22 mouse cellular contexts compared by ENCODE assay signal in genomic region chr6:52366021-52366420, GRCm38 (mm10). TPM values are rescaled to one million over a fixed set of nuclear protein-coding genes. Genes with fewer than 3 reads are reported as not detected.
DNase-seq lines count a peak whose midpoint lies in the region; ATAC-seq and TF ChIP-seq lines count a peak whose summit lies in the region.
"Had no signal": no experiment of that assay in that cellular context is flagged by ENCODE, and none has a peak within 500 bp of the region (broad histone marks: within the 10 kb centered on the region; RNA-seq: fewer than 3 reads in every experiment).

No protein-coding gene starts in this region.

- no peak for DNase-seq in midbrain, postnatal 0 days (ENCODE audit: low spot score)
- peak; percentile 71 for DNase-seq in brain, embryonic 14.5 days (ENCODE audit: low read depth)
- DNase-seq in forebrain, postnatal 0 days = peak; percentile 20
- DNase-seq: adrenal gland, postnatal 14 days; cerebellum, adult 2 months; cerebellum, postnatal 10 days; gastrocnemius, postnatal 14 days had no signal

- H3K36me3 ChIP-seq in forebrain, embryonic 15.5 days = no peaks in the 10 kb centered on the region
- H3K36me3 ChIP-seq in forebrain, embryonic 12.5 days (replicated peaks) = no peaks in the 10 kb centered on the region
- H3K36me3 ChIP-seq in midbrain, embryonic 12.5 days = no peaks in the 10 kb centered on the region
- H3K36me3 ChIP-seq in midbrain, postnatal 0 days (ENCODE audit: insufficient read depth, low read length) = no peaks in the 10 kb centered on the region
- H3K36me3 ChIP-seq in forebrain, postnatal 0 days (ENCODE audit: insufficient read depth) = no peaks in the 10 kb centered on the region
- H3K36me3 ChIP-seq: embryonic facial prominence, embryonic 10.5 days; heart, embryonic 12.5 days had no signal

- H3K4me2 ChIP-seq in forebrain, embryonic 15.5 days (replicated peaks) = 0 out of 2 replicates have a peak overlapping the region, but pooled peaks have one; percentile 32
- no peak overlapping the region for H3K4me2 ChIP-seq in forebrain, embryonic 12.5 days
- H3K4me2 ChIP-seq in midbrain, embryonic 12.5 days (replicated peaks) = no peak overlapping the region
- H3K4me2 ChIP-seq in midbrain, postnatal 0 days (ENCODE audit: low read depth, low read length, poor library complexity, severe bottlenecking) = no peak overlapping the region
- 0 out of 2 replicates have a peak overlapping the region, but pooled peaks have one; percentile 20 for H3K4me2 ChIP-seq in forebrain, postnatal 0 days (ENCODE audit: low read depth)
- H3K4me2 ChIP-seq: heart, embryonic 12.5 days had no signal

- TF ChIP-seq CTCF in midbrain, postnatal 0 days (IDR thresholded peaks at IDR 0.05) = no peak
- TF ChIP-seq CTCF in brain, embryonic 14.5 days (IDR thresholded peaks at IDR 0.05; ENCODE audit: borderline replicate concordance, extremely low read depth, insufficient read depth, insufficient read length) = no peak
- no peak for TF ChIP-seq CTCF in forebrain, postnatal 0 days (IDR thresholded peaks at IDR 0.05; ENCODE audit: low read depth)

- peak overlapping the region; percentile 80 for H3K27ac ChIP-seq in forebrain, embryonic 15.5 days (replicated peaks)
- H3K27ac ChIP-seq in forebrain, embryonic 12.5 days = no peak overlapping the region
- peak overlapping the region; percentile 67 for H3K27ac ChIP-seq in midbrain, embryonic 12.5 days (replicated peaks)
- H3K27ac ChIP-seq in midbrain, postnatal 0 days (ENCODE audit: low read depth, low read length) = no peak overlapping the region
- no peak overlapping the region for H3K27ac ChIP-seq in forebrain, postnatal 0 days (ENCODE audit: low read depth, low read length)
- H3K27ac ChIP-seq: embryonic facial prominence, embryonic 10.5 days had no signal

- peak; percentile 71 for ATAC-seq in forebrain, embryonic 15.5 days (replicated peaks)
- no peak for ATAC-seq in forebrain, embryonic 12.5 days (ENCODE audit: low FRiP score)
- ATAC-seq in midbrain, embryonic 12.5 days (ENCODE audit: low FRiP score, low read depth) = no peak
- no peak for ATAC-seq in midbrain, postnatal 0 days (ENCODE audit: low FRiP score)
- ATAC-seq in forebrain, postnatal 0 days = peak; percentile 43; the same call in 1 of the 2 replicates
- ATAC-seq: activated CD4-positive, CD25-positive, alpha-beta regulatory T cell, adult 4 months; intestine, embryonic 16.5 days; Patski had no signal

- H3K9me3 ChIP-seq in forebrain, embryonic 15.5 days = no peaks in the 10 kb centered on the region
- no peaks in the 10 kb centered on the region for H3K9me3 ChIP-seq in forebrain, embryonic 12.5 days
- no peaks in the 10 kb centered on the region for H3K9me3 ChIP-seq in midbrain, embryonic 12.5 days
- no peaks in the 10 kb centered on the region for H3K9me3 ChIP-seq in midbrain, postnatal 0 days (ENCODE audit: low read length)
- no peaks in the 10 kb centered on the region for H3K9me3 ChIP-seq in forebrain, postnatal 0 days (ENCODE audit: low read length)
- H3K9me3 ChIP-seq: embryonic facial prominence, embryonic 10.5 days; heart, embryonic 12.5 days had no signal

- no peak for TF ChIP-seq POLR2A in brain, embryonic 14.5 days (IDR thresholded peaks at IDR 0.05; ENCODE audit: borderline replicate concordance, extremely low read depth, insufficient read depth, insufficient read length, poor library complexity, severe bottlenecking)

- H3K4me1 ChIP-seq in forebrain, embryonic 15.5 days = peaks cover 19% of the 10 kb centered on the region
- H3K4me1 ChIP-seq in forebrain, embryonic 12.5 days = peaks cover 26% of the 10 kb centered on the region
- H3K4me1 ChIP-seq in midbrain, embryonic 12.5 days = peaks cover 32% of the 10 kb centered on the region
- no peaks in the 10 kb centered on the region for H3K4me1 ChIP-seq in midbrain, postnatal 0 days (ENCODE audit: insufficient read depth, low read length)
- peaks cover 5% of the 10 kb centered on the region for H3K4me1 ChIP-seq in forebrain, postnatal 0 days (ENCODE audit: insufficient read depth)

- WGBS in forebrain, embryonic 15.5 days = 31% methylated on average over 2 of the region's 2 CpGs
- WGBS in forebrain, embryonic 12.5 days = 60% methylated on average over 2 of the region's 2 CpGs
- WGBS in midbrain, embryonic 12.5 days = 60% methylated on average over 2 of the region's 2 CpGs
- 49% methylated on average over 2 of the region's 2 CpGs for WGBS in midbrain, postnatal 0 days
- 25% methylated on average over 2 of the region's 2 CpGs for whole genome bisulfite sequencing in forebrain, postnatal 0 days

- no peaks in the 10 kb centered on the region for H3K27me3 ChIP-seq in forebrain, embryonic 15.5 days
- H3K27me3 ChIP-seq in forebrain, embryonic 12.5 days = no peaks in the 10 kb centered on the region
- no peaks in the 10 kb centered on the region for H3K27me3 ChIP-seq in midbrain, embryonic 12.5 days
- H3K27me3 ChIP-seq in midbrain, postnatal 0 days (ENCODE audit: insufficient read depth, low read length) = no peaks in the 10 kb centered on the region
- no peaks in the 10 kb centered on the region for H3K27me3 ChIP-seq in forebrain, postnatal 0 days (ENCODE audit: insufficient read depth, low read length)
- H3K27me3 ChIP-seq: CH12.LX, Patski had no signal

- no peak overlapping the region for H3K4me3 ChIP-seq in forebrain, embryonic 15.5 days
- no peak overlapping the region for H3K4me3 ChIP-seq in forebrain, embryonic 12.5 days (replicated peaks)
- H3K4me3 ChIP-seq in midbrain, embryonic 12.5 days = no peak overlapping the region
- H3K4me3 ChIP-seq in midbrain, postnatal 0 days (ENCODE audit: low read depth, low read length) = no peak overlapping the region
- no peak overlapping the region for H3K4me3 ChIP-seq in forebrain, postnatal 0 days (ENCODE audit: low read depth, low read length)
- H3K4me3 ChIP-seq: embryonic facial prominence, embryonic 10.5 days; heart, embryonic 12.5 days had no signal

- H3K9ac ChIP-seq in forebrain, embryonic 15.5 days (replicated peaks) = no peak overlapping the region
- no peak overlapping the region for H3K9ac ChIP-seq in forebrain, embryonic 12.5 days
- no peak overlapping the region for H3K9ac ChIP-seq in midbrain, embryonic 12.5 days (replicated peaks)
- H3K9ac ChIP-seq in midbrain, postnatal 0 days (replicated peaks; ENCODE audit: low read length, poor library complexity, severe bottlenecking) = no peak overlapping the region
- H3K9ac ChIP-seq in forebrain, postnatal 0 days = no peak overlapping the region
- H3K9ac ChIP-seq: heart, embryonic 12.5 days; hindbrain, embryonic 14.5 days had no signal

RNA-seq across cellular contexts. Expression of gene Evx1, which starts 52.7 kb away (rescaled TPM):
- polyA plus RNA-seq in forebrain, embryonic 15.5 days (2015; fragmentation: Nextera tagmentation; extraction: Ambion mirVana) = not detected in 2 replicates
- not detected in 2 replicates for polyA plus RNA-seq in forebrain, embryonic 12.5 days (2016; fragmentation: Nextera tagmentation; extraction: Ambion mirVana)
- polyA plus RNA-seq in midbrain, embryonic 12.5 days (2016; fragmentation: Nextera tagmentation; extraction: Ambion mirVana) = 0.81 and 0.82 TPM in 2 replicates
- total RNA-seq in midbrain, postnatal 0 days (2014; rRNA removed) = 1.0 and 2.2 TPM in 2 replicates
- polyA plus RNA-seq in midbrain, postnatal 0 days (2015; fragmentation: Nextera tagmentation; extraction: Ambion mirVana) = 0.85 and 1.0 TPM in 2 replicates
- polyA plus RNA-seq in brain, embryonic 14.5 days (2012; rRNA removed) = 1.5 and 3.7 TPM in 2 replicates
- not detected in 2 replicates for total RNA-seq in forebrain, postnatal 0 days (2014; rRNA removed)
- polyA plus RNA-seq in forebrain, postnatal 0 days (2015; fragmentation: Nextera tagmentation; extraction: Ambion mirVana) = not detected in 2 replicates
- total RNA-seq: adrenal gland, adult 18-20 months; adrenal gland, postnatal 14 days; CH12.LX; gastrocnemius, adult 18-20 months; gastrocnemius, postnatal 14 days; heart, adult 8-10 months; heart, postnatal 25 days had no signal
- polyA plus RNA-seq: activated CD4-positive, CD25-positive, alpha-beta regulatory T cell, adult 4 months; heart, embryonic 12.5 days; heart, embryonic 16.5 days; intestine, embryonic 16.5 days; Patski had no signal

Comparison
In these comparisons a context has a peak if more than half of its experiments do, and no peak if none do; other contexts are left out.
1. ATAC-seq: peak in forebrain, embryonic 15.5 days (single experiment) and forebrain, postnatal 0 days (single experiment); none in forebrain, embryonic 12.5 days (single experiment), midbrain, embryonic 12.5 days (single experiment) and midbrain, postnatal 0 days (single experiment).
2. H3K27ac ChIP-seq: peak in forebrain, embryonic 15.5 days (single experiment) and midbrain, embryonic 12.5 days (single experiment); none in forebrain, embryonic 12.5 days (single experiment), midbrain, postnatal 0 days (single experiment) and forebrain, postnatal 0 days (single experiment).
3. H3K4me2 ChIP-seq: peak in forebrain, embryonic 15.5 days (single experiment) and forebrain, postnatal 0 days (single experiment); none in forebrain, embryonic 12.5 days (single experiment), midbrain, embryonic 12.5 days (single experiment) and midbrain, postnatal 0 days (single experiment).